Mouse (Mus musculus): ENCODE results near the gene Gm13871. TPM values are rescaled to one million over a fixed set of nuclear protein-coding genes. Genes with fewer than 3 reads are reported as not detected.

Gene Gm13871
- total RNA-seq (2023): not detected

DNA sequence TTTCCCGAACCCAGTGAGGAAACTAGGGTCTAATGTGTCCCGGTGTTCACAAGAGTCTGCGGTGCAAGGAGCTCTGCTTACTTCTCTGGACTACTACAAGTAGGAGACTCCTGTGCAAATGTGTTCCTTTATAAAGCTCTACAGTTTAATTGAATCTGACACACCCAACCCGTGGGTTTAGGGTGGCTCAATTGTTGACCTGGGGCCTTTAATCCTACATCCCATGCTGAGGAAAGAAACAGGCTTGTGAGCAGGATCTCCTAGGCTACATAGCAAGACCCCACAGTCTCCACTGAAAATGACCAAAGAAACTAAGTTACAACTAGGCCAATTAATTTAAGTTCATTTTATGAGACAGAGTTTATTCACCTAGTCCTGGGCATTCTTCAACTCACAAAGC lies at the start of gene Gm13871:
Gene Gm13871 (minus strand): TSS at position 101 of the 400 bp plus-strand sequence.

DNA sequence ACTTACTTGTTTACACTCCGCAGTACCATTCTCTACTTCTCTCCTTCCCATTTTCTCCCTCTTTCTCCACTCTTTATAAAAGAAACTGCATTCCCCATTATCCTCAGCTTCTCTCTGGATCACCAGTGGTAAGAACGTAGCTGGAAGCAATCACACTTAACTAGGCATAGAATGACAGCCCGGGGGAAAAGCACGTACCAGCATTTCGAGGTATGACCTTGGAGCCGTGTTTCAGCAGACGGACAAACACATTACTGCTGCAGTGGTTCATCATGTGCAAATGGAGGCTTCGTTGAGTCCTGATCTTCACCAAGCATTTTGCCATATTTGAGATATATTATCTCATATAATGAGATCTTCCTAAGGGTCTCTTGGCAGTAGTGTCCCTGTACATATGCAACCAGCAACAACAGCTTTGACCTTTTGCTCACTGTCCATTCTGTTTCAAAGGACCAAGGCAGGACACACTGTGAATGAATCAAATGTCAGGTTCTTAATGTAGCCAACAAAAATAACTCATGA lies 44.7 kb upstream of the Gm13871 start, which contains the start of gene 2310002L09Rik:
Gene 2310002L09Rik (minus strand): TSS at position 472 of the 522 bp plus-strand sequence.

DNA sequence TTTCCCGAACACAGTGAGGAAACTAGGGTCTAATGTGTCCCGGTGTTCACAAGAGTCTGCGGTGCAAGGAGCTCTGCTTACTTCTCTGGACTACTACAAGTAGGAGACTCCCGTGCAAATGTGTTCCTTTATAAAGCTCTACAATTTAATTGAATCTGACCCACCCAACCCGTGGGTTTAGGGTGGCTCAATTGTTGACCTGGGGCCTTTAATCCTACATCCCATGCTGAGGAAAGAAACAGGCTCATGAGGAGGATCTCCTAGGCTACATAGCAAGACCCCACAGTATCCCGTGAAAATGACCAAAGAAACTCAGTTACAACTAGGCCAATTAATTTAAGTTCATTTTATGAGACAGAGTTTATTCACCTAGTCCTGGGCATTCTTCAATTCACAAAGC lies 14.9 kb upstream of the Gm13871 start, which contains the start of gene Gm11756:
Gene Gm11756 (minus strand): TSS at position 101 of the 400 bp plus-strand sequence.

DNA sequence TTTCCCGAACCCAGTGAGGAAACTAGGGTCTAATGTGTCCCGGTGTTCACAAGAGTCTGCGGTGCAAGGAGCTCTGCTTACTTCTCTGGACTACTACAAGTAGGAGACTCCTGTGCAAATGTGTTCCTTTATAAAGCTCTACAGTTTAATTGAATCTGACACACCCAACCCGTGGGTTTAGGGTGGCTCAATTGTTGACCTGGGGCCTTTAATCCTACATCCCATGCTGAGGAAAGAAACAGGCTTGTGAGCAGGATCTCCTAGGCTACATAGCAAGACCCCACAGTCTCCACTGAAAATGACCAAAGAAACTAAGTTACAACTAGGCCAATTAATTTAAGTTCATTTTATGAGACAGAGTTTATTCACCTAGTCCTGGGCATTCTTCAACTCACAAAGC lies 14.7 kb downstream of the Gm13871 start, which contains the start of gene Gm11757:
Gene Gm11757 (minus strand): TSS at position 101 of the 400 bp plus-strand sequence.

DNA sequence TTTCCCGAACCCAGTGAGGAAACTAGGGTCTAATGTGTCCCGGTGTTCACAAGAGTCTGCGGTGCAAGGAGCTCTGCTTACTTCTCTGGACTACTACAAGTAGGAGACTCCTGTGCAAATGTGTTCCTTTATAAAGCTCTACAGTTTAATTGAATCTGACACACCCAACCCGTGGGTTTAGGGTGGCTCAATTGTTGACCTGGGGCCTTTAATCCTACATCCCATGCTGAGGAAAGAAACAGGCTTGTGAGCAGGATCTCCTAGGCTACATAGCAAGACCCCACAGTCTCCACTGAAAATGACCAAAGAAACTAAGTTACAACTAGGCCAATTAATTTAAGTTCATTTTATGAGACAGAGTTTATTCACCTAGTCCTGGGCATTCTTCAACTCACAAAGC lies 29.6 kb downstream of the Gm13871 start, which contains the start of gene Gm11758:
Gene Gm11758 (minus strand): TSS at position 101 of the 400 bp plus-strand sequence.

Other genes with a start within 250 kb of the Gm13871 start
- gene Gm11239, start 237.6 kb downstream of the Gm13871 start, total RNA-seq (2023): not detected
- gene Gm428, start 222.4 kb downstream of the Gm13871 start, total RNA-seq (2023): not detected
- not detected for gene Rasef, start 115.0 kb downstream of the Gm13871 start, total RNA-seq (2023)
- gene Gm11758, start 29.7 kb downstream of the Gm13871 start, total RNA-seq (2023): not detected
- gene Gm11757, start 14.8 kb downstream of the Gm13871 start, total RNA-seq (2023): not detected
- not detected for gene Gm11756, start 14.8 kb upstream of the Gm13871 start, total RNA-seq (2023)
- not detected for gene 2310002L09Rik, start 44.9 kb upstream of the Gm13871 start, total RNA-seq (2023)
- not detected for gene Frmd3, start 107.5 kb upstream of the Gm13871 start, total RNA-seq (2023)

All from CD8-positive naive resting alpha-beta T cell, adult 57 days (primary cell).